Mouse (Mus musculus) left cerebral cortex, postnatal 4 days (tissue): ENCODE measurements around the gene Zfp467. TPM values are rescaled to one million over a fixed set of nuclear protein-coding genes. Genes with fewer than 3 reads are reported as not detected.

Experiments used
- DNase-seq: peaks from one replicate; pipeline ENCODE4 v3.0.0-alpha.2; 2022
- intact Hi-C: fragments of 180-260 bp; cut with DNase I; formaldehyde crosslinking; loops from one replicate; pipeline ENCODE4 v1.15.1; 2025
- microRNA-seq: library from miRNA; unstranded; fragments of <30 nt; microRNA quantifications from one replicate; pipeline ENCODE4 v1.2.0, GENCODE M21; 2022
- total RNA-seq, 2 experiments: library from RNA; stranded (reverse); gene quantifications; 2 replicates each; pipeline ENCODE4 v1.2.3; 2021

Gene Zfp467
- total RNA-seq, 2 experiments from 2014 or later: 27.7 to 29.6 TPM

- intact Hi-C loops: no loop called here
- no peak for DNase-seq
These were observed 34.2 kb downstream of the Zfp467 start for GRCm38 (mm10) chr6:48411193-48412092.

- intact Hi-C loops: no loop called here
- no peak for DNase-seq
These were observed 35.1 kb downstream of the Zfp467 start for GRCm38 (mm10) chr6:48410551-48410950.

- DNase-seq: no peak
- intact Hi-C loops: no loop called here
These were observed 35.8 kb downstream of the Zfp467 start for GRCm38 (mm10) chr6:48409726-48410343.

- no peak for DNase-seq
- intact Hi-C loops: no loop called here
These were observed 41.6 kb downstream of the Zfp467 start for GRCm38 (mm10) chr6:48404071-48404470.

- no peak for DNase-seq
- intact Hi-C loops: loop anchor here (5.0 kb wide), 1 partner anchor 223 kb away; no protein-coding TSS in a partner anchor
These were observed 45.7 kb downstream of the Zfp467 start for GRCm38 (mm10) chr6:48399906-48400305.

- intact Hi-C loops: loop anchor here (5.0 kb wide), 1 partner anchor 220 kb away; no protein-coding TSS in a partner anchor
- DNase-seq: peak; percentile 48
These were observed 48.3 kb downstream of the Zfp467 start for GRCm38 (mm10) chr6:48397336-48397735.

GRCm38 (mm10) chr6:48396686-48397085, 48.9 kb downstream of the Zfp467 start:
- DNase-seq: no peak
- intact Hi-C loops: loop anchor here (5.0 kb wide), 1 partner anchor 219 kb away; no protein-coding TSS in a partner anchor

GRCm38 (mm10) chr6:48396008-48396595, 49.5 kb downstream of the Zfp467 start:
- no peak for DNase-seq
- intact Hi-C loops: loop anchor here (5.0 kb wide), 1 partner anchor 219 kb away; no protein-coding TSS in a partner anchor

- peak; percentile 93 for DNase-seq
- intact Hi-C loops: loop anchor here (5.0 kb wide), 1 partner anchor 218 kb away; no protein-coding TSS in a partner anchor
These were observed 50.3 kb downstream of the Zfp467 start, which contains the start of gene Krba1 for GRCm38 (mm10) chr6:48395105-48396007. Gene Krba1 (plus strand): TSS chr6:48395586.

GRCm38 (mm10) chr6:48393811-48394210, 51.8 kb downstream of the Zfp467 start:
- DNase-seq: no peak
- intact Hi-C loops: no loop called here

- intact Hi-C loops: no loop called here
- no peak for DNase-seq
These were observed 57.4 kb downstream of the Zfp467 start for GRCm38 (mm10) chr6:48388221-48388620.

Small RNA genes within 50 kb of the gene (microRNA-seq; reads per million reads assigned to microRNA genes)
- not detected for gene Gm24325

Other genes starting within 250 kb of the Zfp467 start
- gene Krba1, start 50.2 kb downstream of the Zfp467 start, total RNA-seq: 10 to 100 TPM; 53.5 to 62.2 TPM
- gene Sspo, start 2.4 kb upstream of the Zfp467 start, total RNA-seq: under 1 TPM; 0.08 TPM
- gene Atp6v0e2, start 91.8 kb upstream of the Zfp467 start, total RNA-seq: 100 to 1,000 TPM; 254 to 288 TPM
- 10 to 100 TPM; 28.8 to 35.0 TPM for gene Lrrc61, start 109.0 kb upstream of the Zfp467 start, total RNA-seq
- gene Rarres2, start 127.0 kb upstream of the Zfp467 start, total RNA-seq: 1 to 10 TPM; 6.9 to 7.0 TPM
- gene Gm45021, start 143.8 kb upstream of the Zfp467 start, total RNA-seq: not detected
- gene Repin1, start 148.1 kb upstream of the Zfp467 start, total RNA-seq: 10 to 100 TPM; 27.1 to 28.6 TPM
- gene Gm44965, start 148.1 kb upstream of the Zfp467 start, total RNA-seq: not detected
- 10 to 100 TPM in 1 of 2 experiments, 1 to 10 TPM in 1; 9.8 to 10.5 TPM for gene Zfp775, start 156.2 kb upstream of the Zfp467 start, total RNA-seq
- 10 to 100 TPM; 14.1 to 15.1 TPM for gene AI854703, start 180.9 kb upstream of the Zfp467 start, total RNA-seq
- 1 to 10 TPM; 1.2 to 1.6 TPM for gene Gimap8, start 201.4 kb upstream of the Zfp467 start, total RNA-seq
- gene Gimap9, start 230.3 kb upstream of the Zfp467 start, total RNA-seq: 1 to 10 TPM; 1.1 to 1.3 TPM
- 1 to 10 TPM in 1 of 2 experiments, under 1 TPM in 1; 0.77 to 1.4 TPM for gene Gimap4, start 238.7 kb upstream of the Zfp467 start, total RNA-seq